In genomic region chr10:83143049-83143448, GRCm38 (mm10) we compare ENCODE assay signal across 13 mouse cellular contexts.
DNase-seq lines count a peak whose midpoint lies in the region; TF ChIP-seq lines count a peak whose summit lies in the region.
"Had no signal": no experiment of that assay in that cellular context is flagged by ENCODE, and none has a peak within 500 bp of the region (broad histone marks: within the 10 kb centered on the region; RNA-seq: fewer than 3 reads in every experiment).

No protein-coding gene starts in this region.

- no peaks in the 10 kb centered on the region for H3K79me2 ChIP-seq in myocyte (ENCODE audit: control insufficient read depth, insufficient read depth)

- H3K4me2 ChIP-seq in myocyte (ENCODE audit: low read depth) = no peak overlapping the region
- H3K4me2 ChIP-seq: embryonic facial prominence, embryonic 12.5 days; liver, embryonic 13.5 days; neural tube, embryonic 13.5 days had no signal

- H3K27me3 ChIP-seq in myocyte (ENCODE audit: control insufficient read depth, insufficient read depth, insufficient read length) = no peaks in the 10 kb centered on the region
- H3K27me3 ChIP-seq: embryonic facial prominence, embryonic 12.5 days; liver, embryonic 13.5 days; neural tube, embryonic 13.5 days had no signal

- H3K4me3 ChIP-seq in myocyte = no peak overlapping the region
- H3K4me3 ChIP-seq: embryonic facial prominence, embryonic 12.5 days; liver, embryonic 13.5 days; neural tube, embryonic 13.5 days had no signal

- no peak overlapping the region for H3ac ChIP-seq in myocyte (ENCODE audit: control insufficient read depth, insufficient read length)

- peak; percentile 17 for DNase-seq in adrenal gland, postnatal 14 days
- DNase-seq in adrenal gland, postnatal 10 days = no peak
- DNase-seq in left cerebral cortex, postnatal 10 days (ENCODE audit: extremely low spot score in 1 of 2, low spot score in 2 of 2) = peak; percentile 62 to 72
- DNase-seq in left cerebral cortex, postnatal 36 days (ENCODE audit: low spot score in 2 of 2) = no peak
- peak; percentile 78 for DNase-seq in cerebellum, adult 9-10 months
- no peak for DNase-seq in lung, postnatal 36 days
- DNase-seq in adrenal gland, adult (ENCODE audit: inconsistent age in 2 of 2, low spot score in 1 of 2) = no peak
- DNase-seq: kidney, postnatal 14 days; liver, embryonic 13.5 days; spleen, adult 18-20 months had no signal

- no peaks in the 10 kb centered on the region for H3K36me3 ChIP-seq in myocyte (ENCODE audit: control insufficient read depth, insufficient read depth)
- H3K36me3 ChIP-seq: embryonic facial prominence, embryonic 12.5 days; liver, embryonic 13.5 days; neural tube, embryonic 13.5 days had no signal

- intact Hi-C loops in left cerebral cortex, postnatal 10 days (cut with DNase I) = no loop called here
- intact Hi-C loops in left cerebral cortex, postnatal 36 days (cut with DNase I) = no loop called here

- TF ChIP-seq POLR2A in myocyte (IDR thresholded peaks at IDR 0.05; ENCODE audit: insufficient read length, low read depth) = no peak

TF ChIP-seq in myocyte, 11 proteins besides CTCF, POLR2A, EP300 and RAD21:
- TF ChIP-seq MYOG (IDR thresholded peaks at IDR 0.05; ENCODE audit: control insufficient read depth in 1 of 3, insufficient read depth in 1 of 3, insufficient read length in 2 of 3, low read depth in 2 of 3) (peak in 2 of 3 experiments; percentile 27 to 57), MAX (IDR thresholded peaks at IDR 0.05; ENCODE audit: low read depth) (no peak), SRF (IDR thresholded peaks at IDR 0.05; ENCODE audit: control insufficient read depth, insufficient read length, low read depth) (no peak), E2F4 (IDR thresholded peaks at IDR 0.05; ENCODE audit: insufficient read depth) (no peak), CEBPB (IDR thresholded peaks at IDR 0.05; ENCODE audit: insufficient read depth, poor library complexity, severe bottlenecking) (no peak), MYOD1 (IDR thresholded peaks at IDR 0.05; ENCODE audit: control insufficient read depth in 1 of 3, insufficient read length in 2 of 3, low read depth in 2 of 3) (peak in 2 of 3 experiments; percentile 34 to 72)

Comparison
In these comparisons a context has a peak if more than half of its experiments do, and no peak if none do; other contexts are left out.
1. DNase-seq: peak in adrenal gland, postnatal 14 days (single experiment), left cerebral cortex, postnatal 10 days (2 of 2) and cerebellum, adult 9-10 months (single experiment); none in adrenal gland, postnatal 10 days (single experiment), left cerebral cortex, postnatal 36 days (0 of 2), lung, postnatal 36 days (single experiment) and adrenal gland, adult (0 of 2).